Mouse (Mus musculus) forebrain, postnatal 0 days (tissue): ENCODE data around the gene Nfib. TPM values are rescaled to one million over a fixed set of nuclear protein-coding genes. Genes with fewer than 3 reads are reported as not detected.

ENCODE experiments used
- ATAC-seq: fragments of 200-750 bp; cut with Nextera tagmentation; 2 replicates; pipeline ENCODE4 v1.8.0; 2017; ENCODE audit warnings: mild to moderate bottlenecking, moderate library complexity
- DNase-seq: peaks from one replicate; pipeline ENCODE4 v3.0.0-alpha.2; 2015
- H3K27ac ChIP-seq: fragments of 300-500 bp; sonication (generic); 2 replicates; pipeline ENCODE4 v1.5.1; 2014; ENCODE audit warnings: low read depth, mild to moderate bottlenecking, antibody characterized with exemption, low read length, moderate library complexity, mixed read lengths
- H3K27me3 ChIP-seq: fragments of 300-500 bp; sonication (generic); 2 replicates; pipeline ENCODE4 v1.6.1; 2014; ENCODE audit warnings: mild to moderate bottlenecking, low read length, mixed read lengths; ENCODE audit not compliant: insufficient read depth
- H3K36me3 ChIP-seq: fragments of 300-500 bp; sonication (generic); 2 replicates; pipeline ENCODE4 v1.6.1; 2014; ENCODE audit warnings: mild to moderate bottlenecking, moderate library complexity; ENCODE audit not compliant: insufficient read depth
- H3K4me1 ChIP-seq: fragments of 300-500 bp; sonication (generic); 2 replicates; pipeline ENCODE4 v1.6.1; 2014; ENCODE audit warnings: antibody characterized with exemption; ENCODE audit not compliant: insufficient read depth
- H3K4me2 ChIP-seq: fragments of 300-500 bp; sonication (generic); 2 replicates; pipeline ENCODE4 v1.6.1; 2014; ENCODE audit warnings: low read depth, mild to moderate bottlenecking, moderate library complexity
- H3K4me3 ChIP-seq: fragments of 300-500 bp; sonication (generic); 2 replicates; pipeline ENCODE4 v1.5.1; 2014; ENCODE audit warnings: low read depth, low read length, mixed read lengths
- H3K9ac ChIP-seq: fragments of 300-500 bp; sonication (generic); 2 replicates; pipeline ENCODE4 v1.6.1; 2014; ENCODE audit warnings: mild to moderate bottlenecking
- H3K9me3 ChIP-seq: fragments of 300-500 bp; sonication (generic); 2 replicates; pipeline ENCODE4 v1.6.1; 2016; ENCODE audit warnings: low read length
- CTCF ChIP-seq: sonication (generic); IDR thresholded peaks from 2 replicates; pipeline ENCODE4 v1.5.1; 2016; ENCODE audit warnings: antibody characterized with exemption, control low read depth, low read depth
- WGBS: fragments of 180-500 bp; shearing (Covaris S2); extraction: QIAGEN DNeasy Blood & Tissue Kit; methylation state at CpG from one replicate; pipeline ENCODE4 v1.1.7; 2014; 5-methylcytosine and 5-hydroxymethylcytosine counted together
- polyA plus RNA-seq: library from polyadenylated mRNA; unstranded; fragments of >200 nt; fragmentation: Nextera tagmentation; extraction: Ambion mirVana; gene quantifications from 2 replicates; pipeline ENCODE4 v1.2.1, GENCODE M21; 2015
- total RNA-seq: library from RNA; depleted of rRNA; stranded (reverse); fragments of >200 nt; gene quantifications from 2 replicates; pipeline ENCODE4 v1.2.3, GENCODE M21; 2014

Nfib gene
- total and polyA plus RNA-seq, 2 experiments from 2014 or later = 69.0 to 135 TPM

- Histone ChIP-seq H3K4me2 (no peak overlapping the region), H3K4me3 (no peak overlapping the region), H3K36me3 (no peaks in the 10 kb centered on the region), H3K27me3 (no peaks in the 10 kb centered on the region), H3K27ac (no peak overlapping the region), H3K9me3 (no peaks in the 10 kb centered on the region), H3K9ac (no peak overlapping the region), H3K4me1 (peaks cover 14% of the 10 kb centered on the region)
- no peak for DNase-seq
- TF ChIP-seq CTCF = no peak
- ATAC-seq = no peak
- WGBS = 62% methylated on average over 4 of the region's 4 CpGs
Observed at GRCm38 (mm10) chr4:82393021-82393420, 312.5 kb downstream of the Nfib start.

DNA sequence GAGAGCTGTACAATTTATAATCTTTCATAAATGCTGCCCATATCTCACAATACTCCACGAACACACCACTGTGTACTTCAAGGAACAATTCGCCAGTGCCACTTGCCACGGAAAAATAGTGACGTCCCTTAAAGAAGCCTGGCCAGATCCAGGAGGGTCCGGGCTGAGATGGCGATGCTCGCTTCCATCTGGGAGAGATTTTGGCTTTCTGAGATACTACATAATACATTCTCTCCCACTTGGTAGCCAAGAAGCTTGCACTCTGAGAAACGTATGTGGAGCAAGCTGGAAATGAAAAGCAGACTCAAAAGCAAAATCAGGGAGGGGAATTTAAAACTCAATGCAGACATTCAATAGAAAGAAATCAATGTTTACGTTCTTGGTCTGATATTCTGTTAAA lies 313.1 kb downstream of the Nfib start:
- H3K9me3 ChIP-seq = no peaks in the 10 kb centered on the region
- H3K4me2 ChIP-seq = peak overlapping the region; percentile 0; the same call in 1 of the 2 replicates
- H3K4me1 ChIP-seq = peaks cover 14% of the 10 kb centered on the region
- no peaks in the 10 kb centered on the region for H3K27me3 ChIP-seq
- TF ChIP-seq CTCF = no peak
- H3K9ac ChIP-seq = no peak overlapping the region
- no peaks in the 10 kb centered on the region for H3K36me3 ChIP-seq
- ATAC-seq (peak; percentile 65), DNase-seq (peak; percentile 54)
- H3K27ac ChIP-seq = no peak overlapping the region
- 40% methylated on average over 9 of the region's 9 CpGs for WGBS
- no peak overlapping the region for H3K4me3 ChIP-seq

DNA sequence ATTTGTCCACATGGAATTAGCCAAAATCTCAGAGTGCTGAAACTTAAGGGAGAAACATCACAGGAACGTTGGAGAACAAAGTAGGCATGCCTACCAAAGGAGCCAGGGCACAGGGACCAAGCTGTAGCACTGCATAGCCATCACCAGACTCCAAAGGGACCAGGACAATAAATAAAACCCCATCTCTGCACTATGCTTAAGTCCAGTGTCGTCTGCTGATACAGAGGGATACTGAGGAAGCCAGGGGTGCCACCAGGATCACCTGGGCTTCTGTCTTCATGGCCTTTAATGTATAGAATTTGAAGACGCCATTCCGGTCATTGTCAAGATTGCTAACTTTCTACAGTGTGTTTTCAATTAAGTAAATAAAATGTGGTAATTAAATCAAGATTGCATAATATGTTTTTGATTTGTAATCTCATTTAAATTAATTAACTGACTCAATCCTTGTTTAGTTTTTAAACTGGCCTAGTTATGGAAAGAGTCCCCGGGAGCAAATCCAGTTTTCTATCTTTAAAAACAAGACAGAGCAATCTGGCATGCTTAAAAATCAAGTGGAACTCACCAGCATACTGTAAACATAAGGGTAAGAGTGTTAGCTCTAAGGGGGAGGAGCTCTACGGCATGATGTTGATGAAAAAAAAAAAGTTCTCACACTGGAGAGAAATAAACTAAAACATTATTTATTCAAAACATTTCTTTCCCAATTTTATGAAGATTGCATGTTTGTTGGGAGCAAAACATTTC lies 313.7 kb downstream of the Nfib start:
- TF ChIP-seq CTCF = no peak
- ATAC-seq = peak; percentile 71
- Histone ChIP-seq H3K4me1 (peaks cover 14% of the 10 kb centered on the region), H3K36me3 (no peaks in the 10 kb centered on the region), H3K4me3 (no peak overlapping the region), H3K27me3 (no peaks in the 10 kb centered on the region), H3K9ac (no peak overlapping the region), H3K27ac (no peak overlapping the region), H3K9me3 (no peaks in the 10 kb centered on the region), H3K4me2 (peak overlapping the region; percentile 0; the same call in 1 of the 2 replicates)
- no peak for DNase-seq
- whole genome bisulfite sequencing = 37% methylated on average over 6 of the region's 6 CpGs

GRCm38 (mm10) chr4:82390545-82390944 lies 315.0 kb downstream of the Nfib start:
- ATAC-seq = no peak
- no peak overlapping the region for H3K9ac ChIP-seq

DNA sequence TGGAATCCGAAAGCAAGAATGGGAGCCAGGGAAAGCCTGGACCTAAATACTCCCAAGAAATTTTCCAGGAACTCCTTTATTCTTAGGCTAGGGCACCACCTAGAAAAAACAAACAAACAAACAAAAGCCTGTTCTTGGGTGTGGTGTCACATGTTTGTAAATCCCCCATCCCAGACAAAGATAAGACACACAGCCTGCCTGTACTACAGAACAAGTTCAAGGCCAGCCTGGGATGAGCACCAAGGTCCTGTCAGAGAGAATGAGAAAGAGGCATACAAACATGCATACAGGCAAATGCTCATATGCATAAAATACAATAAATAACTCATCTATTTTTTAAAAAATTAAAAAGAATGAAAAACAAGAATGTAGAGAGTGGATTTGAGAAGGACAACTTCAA lies 315.7 kb downstream of the Nfib start:
- H3K9me3 ChIP-seq = no peaks in the 10 kb centered on the region
- ATAC-seq (no peak), DNase-seq (no peak)
- TF ChIP-seq CTCF = no peak
- H3K27ac ChIP-seq = no peak overlapping the region
- no peak overlapping the region for H3K9ac ChIP-seq
- 93% methylated on average over 1 of the region's 1 CpGs for WGBS
- no peaks in the 10 kb centered on the region for H3K27me3 ChIP-seq
- H3K36me3 ChIP-seq = no peaks in the 10 kb centered on the region
- no peak overlapping the region for H3K4me3 ChIP-seq
- no peak overlapping the region for H3K4me2 ChIP-seq
- H3K4me1 ChIP-seq = peaks cover 20% of the 10 kb centered on the region

More at GRCm38 (mm10) chr4:82390545-82390944, 315.0 kb downstream of the Nfib start:
- Histone ChIP-seq H3K27me3 (no peaks in the 10 kb centered on the region), H3K4me2 (no peak overlapping the region), H3K9me3 (no peaks in the 10 kb centered on the region), H3K4me3 (no peak overlapping the region), H3K36me3 (no peaks in the 10 kb centered on the region), H3K27ac (no peak overlapping the region), H3K4me1 (peaks cover 14% of the 10 kb centered on the region; the same call in 1 of the 2 replicates)
- 56% methylated on average over 2 of the region's 2 CpGs for WGBS
- TF ChIP-seq CTCF = no peak
- no peak for DNase-seq

DNA sequence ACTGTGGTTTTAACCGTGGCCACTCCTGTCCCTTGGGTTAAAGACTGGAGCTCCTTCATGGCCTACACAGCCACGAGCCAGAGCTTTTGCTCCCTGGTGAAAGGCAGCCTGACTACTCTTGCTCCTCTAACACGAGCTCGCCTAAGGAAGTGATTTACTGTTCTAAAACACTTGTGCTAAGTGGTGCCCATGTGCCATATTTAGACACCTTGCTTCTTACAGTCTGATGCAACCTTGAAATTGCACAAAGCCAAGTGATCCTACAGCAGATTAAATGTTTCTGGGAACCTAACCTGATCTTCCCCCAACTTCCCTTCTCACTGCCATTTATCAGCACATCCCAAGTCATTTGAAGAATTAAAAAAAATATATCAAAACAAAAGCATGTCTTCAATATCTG lies 317.9 kb downstream of the Nfib start:
- DNase-seq (no peak), ATAC-seq (no peak)
- no peaks in the 10 kb centered on the region for H3K36me3 ChIP-seq
- WGBS = 95% methylated on average over 4 of the region's 4 CpGs
- no peak overlapping the region for H3K4me2 ChIP-seq
- no peak overlapping the region for H3K9ac ChIP-seq
- H3K4me1 ChIP-seq = peaks cover 33% of the 10 kb centered on the region
- TF ChIP-seq CTCF = no peak
- no peak overlapping the region for H3K4me3 ChIP-seq
- no peaks in the 10 kb centered on the region for H3K27me3 ChIP-seq
- no peaks in the 10 kb centered on the region for H3K9me3 ChIP-seq
- no peak overlapping the region for H3K27ac ChIP-seq

DNA sequence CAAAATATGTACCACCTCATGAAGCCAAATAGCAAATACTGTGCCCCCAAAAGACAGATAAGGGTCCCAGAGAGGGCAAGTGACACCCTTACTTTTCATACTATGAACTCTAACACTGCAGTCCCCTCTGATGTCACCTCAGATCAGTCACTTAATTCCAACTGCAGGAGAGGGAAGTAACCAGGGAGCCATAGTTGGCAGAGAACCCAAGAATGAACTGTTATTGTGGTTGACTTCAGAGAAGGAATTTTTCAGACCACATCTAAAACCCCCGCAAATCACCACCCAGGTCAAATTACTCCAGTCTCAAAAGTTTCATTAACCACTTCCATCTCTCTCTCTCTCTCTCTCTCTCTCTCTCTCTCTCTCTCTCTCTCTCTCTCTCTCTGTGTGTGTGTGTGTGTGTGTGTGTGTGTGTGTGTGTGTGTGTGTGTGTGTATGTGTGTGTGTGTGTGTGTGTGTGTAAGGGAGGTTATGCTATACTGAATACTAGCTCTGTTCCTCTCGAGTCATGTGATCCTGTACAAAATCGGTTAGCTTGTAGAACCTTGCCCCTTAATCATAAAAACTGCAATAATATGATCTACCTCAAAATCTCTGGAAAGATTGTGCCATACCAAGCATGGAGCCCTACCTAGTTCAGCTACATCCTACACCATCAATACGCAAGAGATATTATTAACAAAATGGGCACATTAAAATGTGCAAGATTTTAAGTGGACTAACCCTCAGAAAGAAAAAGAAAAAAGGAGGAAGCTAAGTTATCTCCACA lies 319.1 kb downstream of the Nfib start:
- no peak for DNase-seq
- no peak for ATAC-seq
- Histone ChIP-seq H3K9me3 (no peaks in the 10 kb centered on the region), H3K4me3 (no peak overlapping the region), H3K27me3 (no peaks in the 10 kb centered on the region), H3K27ac (no peak overlapping the region), H3K36me3 (no peaks in the 10 kb centered on the region), H3K9ac (no peak overlapping the region), H3K4me2 (no peak overlapping the region), H3K4me1 (peaks cover 23% of the 10 kb centered on the region)
- 67% methylated on average over 4 of the region's 4 CpGs for WGBS
- TF ChIP-seq CTCF = no peak
